Mouse (Mus musculus) lung, adult 2 months (tissue): ENCODE results near the gene Col6a6.

Experiments
- CTCF ChIP-seq: fragments of 200-500 bp; IDR thresholded peaks from 2 replicates; pipeline ENCODE4 v1.5.1; 2011; ENCODE audit warnings: mild to moderate bottlenecking, low read length, control low read depth; ENCODE audit not compliant: insufficient read depth
- POLR2A ChIP-seq: fragments of 200-500 bp; IDR thresholded peaks from 2 replicates; pipeline ENCODE4 v1.6.1; 2011; ENCODE audit warnings: low read depth, mild to moderate bottlenecking, control low read depth, low read length, borderline replicate concordance; ENCODE audit errors: extremely low read depth

DNA sequence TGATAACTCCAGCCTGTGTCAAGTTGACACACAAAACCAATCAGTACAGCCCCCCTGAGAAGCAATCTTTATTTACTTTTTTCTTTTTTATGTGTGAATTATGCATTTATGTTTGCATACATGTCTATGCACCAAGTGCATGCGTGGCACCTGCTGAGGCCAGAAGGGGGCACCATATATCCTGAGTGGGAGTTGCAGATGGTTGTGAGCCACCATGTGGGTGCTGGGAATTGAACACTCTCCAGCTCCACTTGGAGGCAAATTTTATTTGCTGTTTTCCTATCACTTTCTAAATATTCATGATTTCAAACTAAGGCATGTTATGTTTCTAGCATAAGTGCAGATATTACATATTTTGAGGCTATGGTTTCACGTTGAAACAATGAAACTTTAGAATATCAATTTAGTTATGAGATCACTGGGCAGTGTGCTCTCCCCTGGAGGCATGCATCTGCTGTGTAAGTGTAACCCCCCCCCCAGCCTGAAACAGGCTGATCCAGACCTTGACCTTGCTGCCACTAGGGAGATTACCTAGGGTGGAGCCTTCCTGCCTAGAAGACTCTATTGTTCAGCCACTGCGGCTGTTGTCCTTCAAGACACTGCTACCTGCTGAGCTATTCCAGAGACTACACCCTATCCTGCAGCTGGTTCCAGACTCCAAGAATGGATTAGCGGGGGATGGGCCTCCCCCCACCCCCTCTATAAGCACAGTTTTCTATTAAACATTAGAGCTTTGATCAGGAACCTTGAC, 10.6 kb upstream of the Col6a6 start:
- no peak for TF ChIP-seq CTCF
- no peak for TF ChIP-seq POLR2A
